Mouse (Mus musculus) forebrain, embryonic 11.5 days (tissue): ENCODE measurements at regions not wholly inside any gene's neighbourhood (a gene's known extent, or its start where the extent isn't known, plus 50 kb on each side); places are given as distances from the start of the nearest gene placed in this dataset.
"Not testable (repeated sequence)": the region's sequence is repeated elsewhere in the genome, so short reads cannot be mapped to it uniquely, and the experiment has no call there.

Experiments used
- ATAC-seq: fragments of 200-750 bp; cut with Nextera tagmentation; replicated peaks from 2 replicates; pipeline ENCODE4 v1.8.0; 2017; ENCODE audit warnings: moderate TSS enrichment; ENCODE audit not compliant: low FRiP score
- DNase-seq: peaks from one replicate; pipeline ENCODE4 v3.0.0-alpha.2; 2017; ENCODE audit warnings: low spot score
- H3K27ac ChIP-seq: fragments of 300-500 bp; sonication (generic); 2 replicates; pipeline ENCODE4 v1.5.1; 2014; ENCODE audit warnings: low read depth, low read length
- H3K27me3 ChIP-seq: fragments of 300-500 bp; sonication (generic); 2 replicates; pipeline ENCODE4 v1.6.1; 2014; ENCODE audit warnings: mild to moderate bottlenecking, low read length, mixed read lengths; ENCODE audit not compliant: control insufficient read depth, insufficient read depth
- H3K36me3 ChIP-seq: fragments of 300-500 bp; sonication (generic); 2 replicates; pipeline ENCODE4 v1.6.1; 2014; ENCODE audit warnings: mild to moderate bottlenecking, low read length, moderate library complexity, mixed read lengths; ENCODE audit not compliant: control insufficient read depth, insufficient read depth
- H3K4me1 ChIP-seq: fragments of 300-500 bp; sonication (generic); replicated peaks from 2 replicates; pipeline ENCODE4 v1.6.1; 2014; ENCODE audit warnings: low read length, mixed read lengths; ENCODE audit not compliant: control insufficient read depth, insufficient read depth
- H3K4me2 ChIP-seq: fragments of 300-500 bp; sonication (generic); 2 replicates; pipeline ENCODE4 v1.6.1; 2014; ENCODE audit warnings: low read depth, mild to moderate bottlenecking, low read length, moderate library complexity, mixed read lengths; ENCODE audit not compliant: severe bottlenecking
- H3K4me3 ChIP-seq: fragments of 300-500 bp; sonication (generic); 2 replicates; pipeline ENCODE4 v1.5.1; 2014; ENCODE audit warnings: low read depth, low read length
- H3K9ac ChIP-seq: fragments of 300-500 bp; sonication (generic); 2 replicates; pipeline ENCODE4 v1.6.1; 2014; ENCODE audit warnings: low read length
- H3K9me3 ChIP-seq: fragments of 300-500 bp; sonication (generic); 2 replicates; pipeline ENCODE4 v1.6.1; 2016; ENCODE audit warnings: low read length, mixed read lengths; ENCODE audit not compliant: control insufficient read depth
- WGBS: fragments of 180-500 bp; shearing (Covaris S2); extraction: QIAGEN DNeasy Blood & Tissue Kit; methylation state at CpG from one replicate; pipeline ENCODE4 v1.1.7; 2014; 5-methylcytosine and 5-hydroxymethylcytosine counted together

DNA sequence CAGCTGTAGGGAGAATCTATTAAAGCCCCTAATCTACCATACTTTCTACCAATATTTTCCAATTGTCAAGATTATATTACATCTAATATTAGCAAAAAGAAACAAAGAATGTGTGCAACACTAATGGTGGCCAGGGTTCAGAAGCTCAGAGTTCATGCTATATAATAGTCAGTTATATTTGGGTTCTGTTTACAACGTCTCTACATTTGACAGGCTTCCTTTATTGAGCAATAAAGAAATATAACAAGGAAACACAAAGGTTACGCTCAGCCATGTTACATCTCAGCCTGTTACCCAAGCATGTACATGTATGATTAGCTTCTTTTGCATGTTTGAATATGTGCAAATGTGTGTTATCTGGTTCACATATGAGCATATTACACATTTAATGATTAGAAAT is 247.7 kb upstream of the Speer4f2 start:
- H3K4me2 ChIP-seq: no peak overlapping the region
- no peaks in the 10 kb centered on the region for H3K4me1 ChIP-seq
- 90% methylated on average over 2 of the region's 2 CpGs for WGBS
- no peaks in the 10 kb centered on the region for H3K27me3 ChIP-seq
- H3K4me3 ChIP-seq: no peak overlapping the region
- no peak overlapping the region for H3K9ac ChIP-seq
- no peaks in the 10 kb centered on the region for H3K9me3 ChIP-seq
- no peak for DNase-seq
- no peaks in the 10 kb centered on the region for H3K36me3 ChIP-seq
- no peak overlapping the region for H3K27ac ChIP-seq
- no peak for ATAC-seq

GRCm38 (mm10) chr5:17127501-17127900 is 245.5 kb upstream of the Speer4f2 start:
- Histone ChIP-seq H3K27ac (no peak overlapping the region), H3K4me3 (no peak overlapping the region), H3K4me1 (no peaks in the 10 kb centered on the region), H3K27me3 (no peaks in the 10 kb centered on the region), H3K4me2 (no peak overlapping the region), H3K9ac (no peak overlapping the region), H3K36me3 (no peaks in the 10 kb centered on the region), H3K9me3 (no peaks in the 10 kb centered on the region)
- ATAC-seq: no peak
- WGBS: 79% methylated on average over 4 of the region's 4 CpGs
- no peak for DNase-seq

GRCm38 (mm10) chr5:17135489-17135888 is 237.5 kb upstream of the Speer4f2 start:
- no peak overlapping the region for H3K9ac ChIP-seq
- H3K4me2 ChIP-seq: no peak overlapping the region
- H3K4me3 ChIP-seq: no peak overlapping the region
- WGBS: 77% methylated on average over 5 of the region's 5 CpGs
- no peaks in the 10 kb centered on the region for H3K9me3 ChIP-seq
- no peak overlapping the region for H3K27ac ChIP-seq
- H3K36me3 ChIP-seq: no peaks in the 10 kb centered on the region
- no peaks in the 10 kb centered on the region for H3K27me3 ChIP-seq
- DNase-seq (no peak), ATAC-seq (no peak)
- no peaks in the 10 kb centered on the region for H3K4me1 ChIP-seq

DNA sequence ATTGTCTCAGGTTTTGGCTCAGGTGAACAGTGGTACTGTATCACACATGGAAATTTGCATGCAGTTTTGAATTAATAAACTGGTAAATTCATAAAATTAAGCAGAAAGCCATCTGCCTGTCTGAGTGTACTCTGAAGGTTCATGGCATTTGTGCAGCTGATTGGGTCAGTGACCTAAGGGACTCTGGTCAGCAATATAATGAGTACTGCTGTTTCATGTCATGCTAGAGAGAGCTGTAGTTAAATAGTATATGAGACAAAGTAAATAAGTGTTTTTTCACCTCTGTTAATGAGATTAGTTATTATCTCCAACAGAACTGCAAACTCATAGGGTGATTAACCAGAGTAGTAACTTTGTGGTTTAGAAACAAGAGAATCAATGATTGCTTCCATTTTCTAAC is 231.4 kb upstream of the Speer4f2 start:
- DNase-seq (no peak), ATAC-seq (no peak)
- no peak overlapping the region for H3K27ac ChIP-seq
- H3K9ac ChIP-seq: no peak overlapping the region
- H3K4me3 ChIP-seq: no peak overlapping the region
- H3K4me1 ChIP-seq: no peaks in the 10 kb centered on the region
- H3K27me3 ChIP-seq: no peaks in the 10 kb centered on the region
- H3K36me3 ChIP-seq: no peaks in the 10 kb centered on the region
- H3K4me2 ChIP-seq: no peak overlapping the region
- H3K9me3 ChIP-seq: no peaks in the 10 kb centered on the region

DNA sequence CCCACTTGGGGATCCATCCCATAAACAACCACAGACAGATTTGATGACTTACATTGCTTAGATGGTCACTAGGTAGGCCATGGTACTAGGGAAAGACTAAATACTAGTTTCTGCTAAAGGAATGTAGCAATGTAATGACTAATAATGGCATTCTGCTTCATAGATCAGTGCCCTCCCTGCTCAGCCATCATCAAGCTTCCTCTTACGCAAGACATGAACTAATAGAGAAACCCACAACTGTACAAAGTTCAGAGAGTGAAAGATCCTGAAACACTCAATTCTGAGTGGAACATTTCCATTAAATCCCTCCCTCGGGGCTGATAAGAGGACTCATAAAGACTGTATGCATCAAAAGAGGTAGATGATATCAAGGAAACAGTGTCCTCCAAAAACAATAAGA is 198.4 kb upstream of the Speer4f2 start:
- H3K36me3 ChIP-seq: no peaks in the 10 kb centered on the region
- no peak overlapping the region for H3K9ac ChIP-seq
- H3K4me2 ChIP-seq: no peak overlapping the region
- H3K27me3 ChIP-seq: no peaks in the 10 kb centered on the region
- no peaks in the 10 kb centered on the region for H3K4me1 ChIP-seq
- DNase-seq (no peak), ATAC-seq (no peak)
- H3K9me3 ChIP-seq: no peaks in the 10 kb centered on the region
- 87% methylated on average over 2 of the region's 2 CpGs for WGBS
- H3K27ac ChIP-seq: no peak overlapping the region
- no peak overlapping the region for H3K4me3 ChIP-seq

DNA sequence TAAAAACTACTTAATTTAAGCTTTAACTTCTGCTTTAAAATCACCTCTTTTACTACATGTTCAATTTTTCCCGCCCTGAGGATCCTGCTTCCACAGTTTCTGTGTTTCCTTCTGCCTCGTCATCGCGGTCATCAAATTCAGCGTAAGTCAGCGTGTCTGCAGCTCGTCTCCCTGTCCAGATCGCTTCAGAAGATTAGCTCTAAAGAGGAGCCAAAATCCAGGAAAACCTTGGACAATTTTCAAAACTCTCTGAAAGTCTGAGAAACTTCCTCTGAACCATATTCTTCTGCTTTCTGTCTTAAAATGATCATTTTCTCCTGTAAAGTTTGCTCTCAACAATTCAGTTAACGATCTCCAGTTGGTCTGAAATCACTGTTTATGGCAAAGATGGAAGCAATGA is 196.2 kb upstream of the Speer4f2 start:
- no peaks in the 10 kb centered on the region for H3K36me3 ChIP-seq
- 88% methylated on average over 9 of the region's 9 CpGs for WGBS
- no peaks in the 10 kb centered on the region for H3K27me3 ChIP-seq
- no peak overlapping the region for H3K27ac ChIP-seq
- H3K9me3 ChIP-seq: no peaks in the 10 kb centered on the region
- H3K4me3 ChIP-seq: no peak overlapping the region
- DNase-seq (no peak), ATAC-seq (no peak)
- H3K4me2 ChIP-seq: no peak overlapping the region
- no peaks in the 10 kb centered on the region for H3K4me1 ChIP-seq
- H3K9ac ChIP-seq: no peak overlapping the region

GRCm38 (mm10) chr5:17208554-17209283 is 164.3 kb upstream of the Speer4f2 start:
- H3K4me3 ChIP-seq: no peak overlapping the region
- H3K4me2 ChIP-seq: no peak overlapping the region
- no peaks in the 10 kb centered on the region for H3K4me1 ChIP-seq
- H3K9me3 ChIP-seq: no peaks in the 10 kb centered on the region
- no peak overlapping the region for H3K9ac ChIP-seq
- H3K27ac ChIP-seq: no peak overlapping the region
- DNase-seq (no peak), ATAC-seq (no peak)
- 81% methylated on average over 4 of the region's 4 CpGs for WGBS
- H3K36me3 ChIP-seq: no peaks in the 10 kb centered on the region
- no peaks in the 10 kb centered on the region for H3K27me3 ChIP-seq

- 82% methylated on average over 6 of the region's 6 CpGs for WGBS
- ATAC-seq (no peak), DNase-seq (no peak)
- no peak overlapping the region for H3K4me2 ChIP-seq
- H3K27me3 ChIP-seq: no peaks in the 10 kb centered on the region
- no peaks in the 10 kb centered on the region for H3K36me3 ChIP-seq
- H3K4me3 ChIP-seq: no peak overlapping the region
- no peaks in the 10 kb centered on the region for H3K9me3 ChIP-seq
- no peak overlapping the region for H3K9ac ChIP-seq
- no peaks in the 10 kb centered on the region for H3K4me1 ChIP-seq
- H3K27ac ChIP-seq: no peak overlapping the region
These were observed 162.2 kb upstream of the Speer4f2 start for GRCm38 (mm10) chr5:17210723-17211245.

GRCm38 (mm10) chr5:17223542-17223941 is 149.4 kb upstream of the Speer4f2 start:
- not testable (repeated sequence) for H3K27me3 ChIP-seq, ATAC-seq, H3K4me1 ChIP-seq, H3K9me3 ChIP-seq, H3K36me3 ChIP-seq, H3K4me2 ChIP-seq, H3K27ac ChIP-seq, H3K4me3 ChIP-seq, H3K9ac ChIP-seq
- WGBS: 90% methylated on average over 1 of the region's 1 CpGs
- peak; percentile 38 for DNase-seq
